Mouse (Mus musculus) cerebellum, postnatal 14 days (tissue): ENCODE measurements around the gene Mettl24.

Source experiments
- DNase-seq, 2 experiments: peaks; one replicate each; pipeline ENCODE4 v3.0.0; 2021; ENCODE audit warnings: mixed read lengths in 2 of 2

Gene Mettl24

DNA sequence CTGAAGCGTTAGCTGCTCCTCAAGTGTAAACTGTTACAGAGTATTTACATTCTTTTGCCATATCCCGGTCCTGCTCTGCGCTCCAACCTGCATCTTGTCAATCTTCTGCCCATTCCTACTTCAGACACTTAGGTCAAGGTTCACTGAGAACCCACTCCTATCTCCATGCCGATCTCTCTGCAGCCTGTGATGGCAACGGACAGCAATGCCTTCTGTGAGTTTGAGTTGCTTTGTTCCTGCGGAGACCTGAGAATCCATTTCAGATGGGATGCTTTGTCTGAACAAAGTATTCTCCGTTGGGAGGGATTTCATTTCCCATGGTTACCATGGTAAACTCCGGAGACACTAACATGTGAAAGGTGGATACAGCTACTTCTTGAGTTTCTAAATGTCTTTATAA is 2.6 kb downstream of the Mettl24 start:
- DNase-seq = no peak

DNA sequence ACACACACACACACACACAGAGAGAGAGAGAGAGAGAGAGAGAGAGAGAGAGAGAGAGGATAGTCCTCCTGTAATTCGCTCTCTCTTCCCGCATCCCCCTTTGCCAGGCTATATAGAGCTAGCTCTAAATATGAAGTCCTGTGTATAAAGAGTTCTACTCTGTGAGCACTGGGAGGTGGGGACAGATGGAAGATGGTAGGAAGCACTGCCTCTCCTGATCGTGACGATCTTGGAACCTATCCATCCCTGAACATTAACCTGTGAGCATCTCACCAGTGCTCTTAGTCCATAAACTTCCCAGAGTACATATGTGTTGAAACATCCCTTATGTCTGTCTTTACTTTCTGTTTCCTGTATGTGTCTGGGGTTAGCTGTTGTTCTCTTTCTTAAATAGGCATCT is 3.9 kb downstream of the Mettl24 start:
- no peak for DNase-seq

DNA sequence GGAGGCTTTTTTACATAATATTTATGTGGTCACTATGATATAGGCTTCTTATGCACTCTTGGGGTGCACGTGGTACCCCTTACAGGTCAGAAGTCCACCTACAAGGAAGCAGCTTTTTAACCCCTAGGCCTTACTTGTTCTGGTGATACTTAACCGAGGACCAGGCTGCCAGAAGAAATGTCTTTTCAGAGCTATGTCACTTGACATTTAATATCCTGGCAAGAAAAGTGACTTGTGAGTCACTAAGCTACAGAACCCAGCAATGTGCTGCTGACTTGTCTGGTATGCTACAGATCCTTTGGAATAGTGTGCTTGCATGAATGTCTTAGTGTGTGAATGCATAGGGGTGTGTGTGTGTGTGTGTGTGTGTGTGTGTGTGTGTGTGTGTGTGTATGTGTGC is 4.3 kb downstream of the Mettl24 start:
- DNase-seq = no peak

DNA sequence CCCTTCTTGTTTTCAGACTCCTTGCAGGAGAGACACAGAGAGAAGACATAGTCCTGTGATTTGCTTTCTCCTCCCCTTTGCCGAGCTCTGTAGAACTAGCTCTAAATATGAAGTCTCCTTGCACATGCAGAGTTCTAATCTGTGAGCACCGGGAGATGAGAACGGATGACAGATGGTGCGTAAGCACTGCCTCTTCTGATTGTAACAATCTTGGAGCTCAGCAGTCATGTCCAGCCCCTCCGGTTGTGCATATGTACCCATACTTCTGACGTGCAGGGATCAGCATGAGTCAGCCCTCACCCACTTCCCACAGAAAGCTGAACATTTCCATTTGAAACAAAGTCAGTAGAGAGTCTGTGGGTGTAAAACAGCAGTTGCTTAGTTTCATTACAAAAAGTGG is 5.2 kb downstream of the Mettl24 start:
- no peak for DNase-seq

DNA sequence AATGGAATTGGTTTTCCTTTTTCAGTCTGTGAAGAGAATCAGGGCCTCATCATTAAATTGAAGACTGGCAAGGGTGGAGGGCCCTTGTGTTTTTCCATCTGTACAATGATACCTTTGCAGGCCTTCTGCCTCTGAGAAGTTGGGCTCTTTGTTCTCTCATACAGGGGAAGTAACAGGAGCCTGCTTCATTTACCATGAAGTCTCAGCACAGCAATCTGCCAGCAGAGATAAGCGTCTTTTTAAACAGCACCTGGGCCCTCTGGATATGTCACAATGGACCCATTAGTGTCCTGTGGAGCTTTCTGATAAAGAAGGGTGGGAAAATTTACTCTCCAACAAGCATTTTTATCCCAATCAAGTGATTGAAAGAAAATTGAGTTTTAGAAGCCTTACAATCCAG is 5.8 kb downstream of the Mettl24 start:
- no peak for DNase-seq

DNA sequence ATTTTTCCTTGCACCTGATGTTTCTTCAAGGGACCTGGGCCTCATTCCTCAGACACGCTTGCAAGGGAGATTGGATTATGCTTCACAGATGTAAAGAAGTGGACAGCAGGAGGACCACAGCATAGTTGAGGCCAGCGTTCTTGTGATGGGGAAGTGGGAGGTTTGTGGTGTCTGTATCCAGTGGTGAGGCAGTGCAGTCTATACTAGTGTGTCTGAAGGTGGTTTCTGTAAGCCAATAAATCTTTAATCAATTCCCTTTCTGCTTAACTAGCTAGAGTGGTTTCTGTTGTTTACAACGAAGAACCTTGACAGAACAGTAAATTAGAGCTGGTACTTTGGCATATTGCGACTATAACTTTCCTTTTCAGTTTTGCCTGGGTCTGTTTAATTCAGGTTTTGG is 15.6 kb downstream of the Mettl24 start:
- no peak for DNase-seq

DNA sequence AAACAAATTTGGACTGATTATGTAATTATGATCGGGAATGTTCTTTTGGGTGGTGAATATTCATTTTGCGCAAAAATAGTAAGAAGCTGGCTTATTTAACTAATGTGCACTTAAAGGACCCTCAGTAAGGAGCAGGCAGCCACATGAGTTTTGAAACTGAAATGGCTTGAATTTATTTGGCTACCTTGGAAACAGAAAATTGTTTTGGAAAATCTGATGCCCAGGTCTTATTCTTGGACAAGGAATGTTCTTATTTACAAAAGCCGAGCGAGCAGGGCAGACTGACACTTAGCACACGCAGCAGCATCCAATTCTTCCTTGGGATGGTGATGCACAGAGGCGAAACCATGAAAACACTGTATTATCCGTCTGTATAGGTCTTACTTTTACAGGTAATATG is 28.0 kb downstream of the Mettl24 start:
- DNase-seq = no peak

DNA sequence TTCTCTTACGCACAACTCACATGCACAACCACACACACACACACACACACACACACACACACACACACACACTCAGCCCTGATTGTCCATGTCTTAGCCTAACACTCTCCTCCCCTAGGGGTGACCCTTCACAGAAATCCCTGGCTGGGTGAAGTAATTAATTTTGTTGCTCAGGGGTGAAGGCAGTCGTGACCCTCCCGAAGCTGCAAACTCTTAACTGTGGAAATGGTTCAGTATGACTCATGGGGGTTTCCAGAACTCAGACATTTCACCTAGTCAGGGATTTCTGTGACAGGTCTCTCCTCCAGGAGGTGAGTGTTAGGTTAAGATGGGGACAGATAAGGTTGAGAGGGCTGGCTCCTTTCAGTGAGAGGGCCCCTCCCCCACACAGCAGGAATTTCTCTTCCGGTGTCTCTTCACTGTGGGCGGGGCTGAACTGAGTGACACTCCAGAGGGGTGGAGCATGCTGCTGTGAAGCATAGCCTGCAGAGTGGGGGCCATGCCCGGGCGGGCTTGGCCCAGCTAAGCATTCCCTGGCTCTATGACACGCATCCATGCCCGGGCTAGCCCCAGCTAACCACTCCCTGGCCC is 30.0 kb downstream of the Mettl24 start:
- no peak for DNase-seq

DNA sequence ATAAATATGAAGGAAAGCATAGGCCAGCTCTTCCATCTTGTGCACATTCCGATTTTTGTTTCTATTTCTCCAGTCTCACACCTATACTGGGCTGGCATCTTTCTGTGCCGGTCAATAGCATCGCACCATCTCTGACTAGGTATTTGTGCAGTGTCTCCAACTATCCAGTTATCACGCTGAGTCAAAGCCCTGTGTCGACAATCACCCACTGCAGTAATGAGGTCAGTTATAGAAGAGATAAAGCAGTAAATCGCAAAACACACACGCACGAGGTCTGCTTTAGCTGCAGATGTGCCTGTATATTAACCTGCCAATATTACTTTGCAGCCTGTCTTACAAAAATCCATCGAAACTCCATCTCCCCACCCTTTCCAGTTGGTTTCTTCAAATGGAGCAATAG is 30.7 kb downstream of the Mettl24 start:
- DNase-seq = no peak

DNA sequence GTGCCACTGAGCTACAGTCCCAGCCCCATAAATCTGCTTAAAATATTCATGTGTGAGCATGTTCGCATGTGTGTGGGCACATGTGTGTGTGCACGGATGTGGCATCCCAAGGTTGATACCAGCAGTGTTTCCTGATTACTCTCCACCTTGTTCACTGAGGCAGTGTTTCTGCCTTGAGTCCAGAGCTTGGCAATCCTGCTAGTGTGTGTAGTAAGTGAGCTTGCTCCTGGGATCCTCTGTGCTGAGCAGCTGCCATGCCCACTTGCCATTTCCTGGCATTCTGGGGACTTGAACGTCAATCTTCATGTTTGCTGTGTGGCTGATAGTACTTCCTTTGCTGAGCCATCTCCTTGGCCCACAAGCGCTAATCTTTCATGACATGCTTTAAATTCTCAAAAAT is 32.1 kb downstream of the Mettl24 start:
- peak in 1 of 2 experiments; percentile 24 for DNase-seq

DNA sequence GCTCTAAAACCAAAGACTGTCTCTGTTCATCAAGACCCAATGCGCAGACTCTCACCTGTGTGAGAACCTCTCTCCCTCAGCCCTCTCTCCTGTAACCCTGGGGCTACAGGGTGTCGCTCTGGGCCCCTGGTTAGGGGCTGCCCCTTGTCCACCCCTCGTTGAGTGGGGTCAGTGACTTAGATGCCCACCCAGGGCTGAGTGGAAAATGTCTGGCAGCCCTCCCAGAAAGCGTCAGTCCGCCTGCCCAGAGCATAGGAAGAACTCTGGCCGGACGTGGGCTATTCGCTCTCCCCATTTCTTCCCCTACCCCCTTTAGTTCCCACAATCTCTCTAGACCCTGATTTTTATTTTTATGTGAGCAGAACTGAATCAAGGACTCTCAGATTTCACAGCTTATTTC is 33.2 kb downstream of the Mettl24 start:
- no peak for DNase-seq

DNA sequence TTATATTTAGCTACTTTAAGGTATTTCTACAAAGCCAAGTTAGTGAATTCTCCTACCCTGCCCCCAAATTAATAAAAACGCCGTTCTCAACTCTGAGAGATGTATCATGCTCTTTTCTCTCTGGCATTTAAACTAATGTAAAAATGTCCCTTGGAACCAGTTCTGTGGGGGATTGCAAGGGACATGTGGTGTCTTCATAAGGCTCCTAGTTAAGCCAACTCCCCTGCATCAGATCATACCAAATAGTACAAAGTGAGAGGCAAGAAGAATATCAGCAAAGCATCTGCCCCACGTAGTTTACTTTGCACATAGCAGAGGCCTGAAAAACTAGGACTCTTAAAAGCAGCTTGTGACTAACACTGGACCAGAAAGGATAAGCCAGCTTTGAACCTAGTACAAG is 33.6 kb downstream of the Mettl24 start:
- no peak for DNase-seq

DNA sequence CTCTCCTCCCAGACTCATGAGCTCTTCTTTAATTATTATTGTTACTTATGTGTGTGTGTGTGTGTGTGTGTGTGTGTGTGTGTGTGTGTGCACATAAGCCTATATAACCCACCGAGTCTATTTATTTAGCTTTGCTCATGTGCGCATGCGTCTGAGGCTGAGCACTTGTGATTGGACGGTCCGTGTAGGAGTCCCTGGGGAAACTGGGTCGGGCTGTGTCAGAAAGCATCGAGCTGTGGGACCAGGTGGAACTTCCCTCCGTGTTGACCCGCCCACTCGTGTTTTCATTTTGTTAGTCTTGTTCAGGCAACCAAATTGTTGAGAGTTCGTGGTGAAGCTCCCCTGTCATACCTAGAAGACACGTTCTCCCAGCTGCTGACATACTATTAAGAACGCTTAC is 35.3 kb downstream of the Mettl24 start:
- no peak for DNase-seq

DNA sequence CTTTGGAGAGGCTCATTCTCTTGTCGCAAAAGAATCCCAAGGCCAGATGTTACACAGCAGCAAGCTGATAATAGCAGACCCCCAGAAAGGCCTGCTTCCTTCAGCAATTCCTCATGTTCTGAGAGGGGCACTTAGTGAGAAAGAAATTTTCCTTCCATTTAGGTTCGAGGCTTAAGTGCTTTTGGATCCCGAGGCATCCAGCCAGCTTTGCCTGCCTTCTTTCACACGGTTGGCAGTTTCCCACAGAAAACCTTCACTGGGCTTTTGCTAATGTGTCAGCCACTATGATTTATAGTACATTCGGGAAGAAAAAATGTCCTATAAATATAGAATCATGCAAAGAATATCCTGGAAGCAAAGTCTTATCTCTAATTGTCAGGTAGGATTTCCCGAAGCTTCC is 36.0 kb downstream of the Mettl24 start:
- no peak for DNase-seq

DNA sequence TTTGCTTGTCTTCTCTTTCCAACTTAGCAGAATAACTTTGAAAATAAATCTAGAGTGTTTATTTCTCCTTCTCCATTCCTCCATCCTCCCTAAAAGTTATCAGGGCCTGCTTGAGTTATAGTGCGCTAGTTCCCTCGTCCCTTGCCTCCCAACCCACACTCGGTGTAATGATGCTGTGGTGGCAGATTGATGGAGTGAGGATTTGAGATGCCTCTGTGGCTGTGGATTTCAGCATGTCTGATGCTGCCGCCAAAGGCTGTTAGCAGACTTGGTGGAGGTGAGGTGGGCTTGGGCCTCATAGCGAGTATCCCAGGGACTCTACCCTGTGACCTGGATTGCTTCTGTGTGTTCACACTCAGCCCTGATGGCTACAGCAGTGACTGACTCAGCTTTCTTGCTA is 37.8 kb downstream of the Mettl24 start:
- DNase-seq = no peak

DNA sequence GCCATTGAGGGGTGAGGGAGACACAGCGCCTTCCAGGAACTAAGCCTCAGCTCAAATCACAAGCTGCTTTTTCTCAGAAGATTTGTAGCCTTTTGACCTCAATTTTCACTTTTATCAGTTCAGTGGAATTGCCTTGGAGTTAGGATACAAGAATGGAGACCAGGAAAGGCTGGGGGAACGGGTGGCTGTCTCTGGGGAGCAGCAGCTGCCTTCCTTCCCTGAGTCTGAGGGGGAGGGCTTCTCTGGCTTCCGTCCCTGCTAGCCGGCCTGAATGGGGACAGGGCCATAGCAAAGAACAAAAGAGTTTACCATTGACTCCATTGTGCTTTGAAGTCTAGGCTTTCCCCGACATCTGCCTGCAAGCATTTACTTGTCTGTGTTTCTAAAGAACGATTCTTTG is 41.3 kb downstream of the Mettl24 start:
- DNase-seq = no peak

DNA sequence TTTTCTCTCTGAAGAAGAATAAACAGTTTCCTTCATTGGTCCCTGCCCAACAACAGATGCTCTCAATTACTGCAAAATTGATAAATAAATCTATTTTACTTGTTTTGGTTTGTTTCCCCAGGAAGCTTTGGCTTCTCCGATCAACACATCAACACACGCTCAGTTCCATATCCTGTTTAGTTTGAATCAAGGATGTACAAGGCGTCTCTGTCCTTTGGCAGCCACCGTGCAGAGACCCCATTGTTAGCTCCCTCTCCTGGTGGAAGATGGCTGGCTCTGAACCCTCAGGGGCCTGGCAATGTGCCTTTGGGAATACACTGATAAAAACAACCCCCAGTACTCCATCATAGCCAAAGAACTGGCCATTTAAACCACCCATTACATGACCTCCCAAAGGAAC is 42.0 kb downstream of the Mettl24 start:
- peak; percentile 30 to 42 for DNase-seq

DNA sequence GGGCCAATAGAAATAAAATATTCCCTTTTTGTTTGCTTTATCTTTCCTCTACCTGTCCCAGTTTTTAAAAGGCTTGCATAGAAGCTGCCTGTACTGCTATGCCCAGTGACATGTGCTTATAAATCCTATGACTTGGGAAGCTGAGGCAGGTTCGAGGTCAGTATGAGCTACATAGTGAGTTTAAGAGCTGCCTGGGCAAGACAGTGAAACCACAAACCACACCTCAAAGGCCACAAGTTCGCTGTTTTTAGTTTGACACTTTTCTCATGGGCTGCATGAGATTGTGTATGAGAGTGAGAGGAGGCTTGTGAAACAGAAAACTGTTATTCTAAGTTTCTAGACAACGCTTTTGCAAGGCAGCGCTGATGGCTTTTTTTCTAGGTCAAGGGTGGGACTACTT is 42.4 kb downstream of the Mettl24 start:
- no peak for DNase-seq

DNA sequence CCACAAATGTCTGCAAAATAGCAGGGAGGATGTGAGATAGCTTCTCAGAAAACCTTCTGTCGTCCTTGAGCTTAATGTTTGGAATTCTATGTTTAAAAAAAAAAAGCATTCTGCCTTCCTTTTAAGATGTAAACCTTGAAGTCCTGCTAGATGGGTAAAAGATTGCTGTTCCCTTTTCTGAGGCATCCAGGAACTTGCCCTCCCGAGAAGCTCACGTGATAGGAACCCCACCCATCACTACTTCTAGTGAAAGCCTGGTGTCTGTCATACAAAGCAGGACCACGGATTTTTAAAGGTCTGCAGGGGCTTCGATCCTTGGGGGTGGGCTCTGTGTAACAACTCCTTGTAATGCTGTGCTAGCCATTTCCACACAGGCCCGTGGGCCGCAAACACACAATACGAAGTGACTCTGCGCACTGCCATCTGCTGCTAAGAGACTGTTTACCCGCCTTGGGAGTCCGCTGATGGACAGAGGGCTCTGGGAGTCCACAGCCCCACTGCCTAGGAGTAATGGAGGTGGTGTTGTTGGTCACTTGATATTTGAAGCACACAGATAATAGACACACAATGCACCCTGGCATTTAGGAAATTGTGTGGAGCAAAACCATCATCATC is 43.3 kb downstream of the Mettl24 start:
- DNase-seq = no peak

DNA sequence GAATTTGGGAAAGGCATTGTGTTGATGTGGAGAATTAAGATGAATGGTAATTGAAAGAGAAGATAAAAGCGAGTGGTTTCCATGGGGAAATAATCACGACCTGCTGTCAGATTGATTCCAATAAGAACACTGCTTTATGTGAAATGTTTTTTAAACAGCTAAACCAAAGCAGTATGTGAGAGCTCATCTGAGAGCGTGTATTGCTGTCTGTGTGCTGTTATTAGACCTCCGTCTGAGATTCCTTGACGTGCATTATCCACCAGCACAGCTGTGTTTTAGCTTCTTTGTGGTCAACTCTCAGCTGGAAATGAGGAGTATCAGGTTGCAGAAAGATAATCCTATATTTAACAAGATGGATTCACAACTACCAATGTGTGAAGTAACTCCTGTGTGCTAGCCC is 43.9 kb downstream of the Mettl24 start:
- no peak for DNase-seq

DNA sequence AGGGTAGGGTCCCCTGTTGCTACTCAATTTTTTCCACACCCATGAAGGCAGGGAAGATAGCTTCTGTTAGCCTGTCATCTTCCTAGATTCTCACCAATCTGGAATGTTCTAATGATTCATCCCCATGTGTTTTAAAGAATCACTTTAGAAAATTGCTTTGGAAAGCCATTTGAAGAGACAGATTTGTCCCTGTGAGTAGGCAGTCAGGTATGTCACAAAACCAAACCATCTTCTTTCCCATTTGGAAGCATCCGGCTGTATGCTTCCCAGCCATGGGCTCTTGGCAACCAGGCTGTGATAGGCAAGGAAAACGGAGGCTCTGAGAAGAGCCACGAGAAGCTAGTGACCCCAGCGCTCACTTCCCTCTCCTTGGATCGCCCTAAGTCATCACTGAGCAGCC is 47.1 kb downstream of the Mettl24 start:
- DNase-seq = no peak

DNA sequence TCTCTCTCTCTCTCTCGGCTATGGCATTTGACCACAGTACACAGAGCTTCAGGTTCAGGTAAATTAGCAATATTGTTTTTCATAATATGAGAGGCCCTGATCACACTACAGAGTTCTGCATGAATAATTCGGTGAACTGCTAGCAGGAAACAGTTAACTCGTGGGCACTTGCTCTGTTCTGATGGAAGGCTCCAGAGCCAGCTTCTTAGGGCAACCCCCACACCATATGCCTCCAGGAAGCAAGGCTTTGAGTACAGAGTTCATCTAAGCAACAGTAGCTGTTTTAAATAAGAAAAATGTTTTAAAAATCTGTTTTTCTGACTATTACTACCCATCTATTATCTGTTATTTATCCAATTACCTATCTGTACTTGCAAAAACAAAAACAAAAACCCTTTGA is 50.2 kb downstream of the Mettl24 start:
- peak in 1 of 2 experiments; percentile 17 for DNase-seq

DNA sequence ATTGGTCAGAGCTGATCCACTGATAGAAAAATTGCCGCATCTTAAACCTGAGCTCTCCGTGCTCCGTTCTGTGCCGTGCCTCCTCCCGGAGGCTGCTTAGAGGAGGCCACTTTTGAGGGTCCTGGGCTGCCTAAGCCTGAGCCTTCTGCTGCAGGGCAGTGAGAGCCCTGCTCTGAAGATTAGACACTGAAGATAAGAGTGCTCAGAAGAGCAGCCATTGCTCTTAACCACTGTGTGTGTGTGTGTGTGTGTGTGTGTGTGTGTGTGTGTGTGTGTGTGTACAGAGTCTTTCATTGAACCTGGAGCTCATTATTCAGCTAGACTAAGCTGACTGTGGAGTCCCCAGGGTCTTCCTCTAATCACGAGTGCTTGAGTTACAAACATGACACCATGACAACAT is 53.1 kb downstream of the Mettl24 start:
- no peak for DNase-seq

DNA sequence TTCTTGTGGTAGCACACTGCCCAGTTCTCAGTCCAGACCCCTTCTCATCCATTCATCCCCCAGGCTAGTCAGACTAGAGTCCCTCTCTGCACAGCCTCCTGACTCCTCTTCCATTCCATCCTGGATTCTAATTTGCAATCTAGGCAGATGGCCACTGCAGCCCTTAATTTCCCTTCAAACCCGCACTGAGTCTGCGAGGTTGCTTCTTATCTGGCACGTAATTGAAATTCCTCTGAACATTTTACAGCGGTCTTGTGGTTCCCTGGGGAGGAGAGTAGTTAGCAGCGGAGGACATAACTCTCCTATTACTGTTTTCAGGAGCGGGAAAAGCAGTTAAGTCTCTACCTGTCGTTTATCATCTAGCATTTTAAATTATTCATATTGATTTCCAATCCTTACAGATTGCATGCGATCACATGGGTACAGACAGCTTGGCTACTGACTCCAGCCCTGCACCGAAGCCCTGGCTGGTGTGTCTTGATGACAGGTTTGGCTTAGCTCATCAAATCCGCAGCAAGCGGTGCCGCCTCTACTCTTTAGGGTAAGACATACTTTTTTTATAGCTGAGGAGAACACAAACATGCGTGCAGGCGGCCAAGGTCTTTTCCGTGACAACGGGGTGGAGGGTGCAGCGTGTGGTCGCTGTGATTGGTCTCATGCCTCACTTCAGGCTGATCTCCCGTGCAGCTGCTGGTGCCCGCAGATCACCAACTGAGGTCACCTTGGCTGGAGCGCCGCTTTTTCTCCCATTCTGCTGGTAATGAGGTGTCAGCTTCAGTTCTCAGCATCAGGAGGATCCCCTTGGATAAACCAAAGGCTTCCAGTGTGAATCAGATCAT is 54.4 kb downstream of the Mettl24 start:
- DNase-seq = peak; percentile 20 to 26
